Mouse (Mus musculus) embryo, embryonic 11.5 days (tissue): ENCODE results near the gene Gzmm.

ENCODE experiments used
- DNase-seq: peaks from one replicate; pipeline ENCODE4 v3.0.0-alpha.2; 2012; ENCODE audit warnings: low read depth, low spot score

The Gzmm gene

DNA sequence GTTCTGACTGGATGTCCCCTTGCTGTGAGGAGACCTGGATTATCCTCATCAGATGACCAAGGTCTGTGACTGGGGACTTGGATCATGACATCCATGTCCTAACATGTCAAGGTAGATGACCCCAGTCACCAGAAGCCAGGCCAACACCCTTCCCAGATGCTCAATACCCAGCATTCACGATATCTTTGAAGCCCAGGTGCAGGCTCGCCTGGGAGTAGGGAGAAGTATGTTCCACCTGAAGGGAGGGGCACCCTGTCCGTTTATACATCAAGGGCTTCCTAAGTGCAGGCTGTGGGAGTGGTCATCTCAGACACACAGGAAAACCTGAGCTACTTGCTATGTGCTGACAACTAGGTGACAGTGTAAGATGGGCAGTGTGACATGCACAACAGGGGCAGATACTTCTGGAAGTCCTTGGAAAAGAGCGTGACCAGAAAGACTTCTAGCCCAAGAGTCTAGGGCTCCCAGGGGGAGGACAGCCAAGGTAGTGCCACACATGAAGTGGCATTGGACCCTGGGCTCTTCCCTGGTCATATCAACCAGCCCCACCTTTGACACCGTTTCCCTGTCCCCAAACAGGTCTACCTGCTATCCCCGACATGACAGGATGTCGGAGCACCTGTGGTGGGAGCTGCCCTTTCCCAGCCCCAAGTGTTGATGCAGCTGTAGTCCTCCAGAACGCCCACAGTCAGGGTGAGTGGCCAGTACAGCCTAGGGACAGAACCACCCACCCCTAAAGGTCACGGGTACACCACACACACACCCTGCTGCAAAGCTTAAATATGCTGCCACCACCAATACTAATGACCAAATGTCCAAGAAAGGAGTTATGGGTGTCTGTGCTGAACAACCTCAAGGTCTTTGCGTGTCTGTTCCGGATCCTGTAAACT, 8.0 kb upstream of the Gzmm start:
- DNase-seq: no peak

DNA sequence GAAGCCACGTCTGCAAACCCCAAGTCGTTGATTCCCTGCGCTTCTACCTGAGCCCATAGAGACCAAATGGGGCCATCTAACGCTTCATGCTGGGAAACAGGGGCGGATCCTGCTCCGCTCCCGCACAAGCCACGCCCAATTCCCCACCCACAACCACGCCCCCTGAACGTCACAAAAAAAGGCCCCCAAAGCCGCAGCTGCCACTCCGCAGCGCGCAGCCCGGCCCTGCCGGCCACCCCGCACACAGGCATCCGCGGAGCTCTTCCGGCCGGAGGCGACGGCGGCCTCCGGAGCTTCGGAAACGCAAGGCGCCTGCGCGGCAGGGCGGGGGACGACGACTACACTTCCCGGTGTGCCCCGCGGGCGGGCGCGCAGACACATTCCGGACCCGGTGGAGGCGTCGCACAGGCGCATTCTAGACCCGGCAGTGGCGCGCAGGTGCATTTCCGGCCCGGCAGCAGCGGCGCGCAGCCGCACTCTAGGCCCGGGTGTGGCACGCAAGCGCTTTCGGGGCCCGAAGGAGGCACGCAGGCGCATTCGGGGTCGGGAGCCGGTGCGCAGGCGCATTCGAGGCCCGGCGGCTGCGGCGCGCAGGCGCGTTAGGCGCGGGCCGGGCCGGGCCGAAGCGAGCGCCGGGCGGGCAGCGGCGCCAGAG, 7.1 kb upstream of the Gzmm start, which contains the start of gene Cdc34:
Cdc34 (plus strand) TSS at position 605 of the 655 bp plus-strand sequence.
- DNase-seq: peak; percentile 97

DNA sequence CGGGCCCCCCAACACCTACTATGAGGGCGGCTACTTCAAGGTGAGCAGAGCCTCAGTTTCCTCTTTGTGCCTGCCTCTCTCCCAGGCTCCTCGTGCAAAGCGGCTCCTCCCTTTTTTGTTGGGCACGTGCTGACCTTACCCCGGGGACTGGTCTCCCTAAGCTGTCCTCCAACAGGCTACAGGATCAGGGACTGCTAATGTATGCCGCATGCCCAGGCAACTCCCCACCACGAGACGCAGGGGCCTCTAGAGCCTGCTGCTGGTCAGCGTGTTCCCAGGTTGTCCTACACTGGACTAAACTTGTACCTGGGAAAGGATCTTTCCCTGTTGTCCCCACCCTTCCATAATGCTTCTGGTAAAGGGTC, 6.3 kb upstream of the Gzmm start:
- DNase-seq: no peak

DNA sequence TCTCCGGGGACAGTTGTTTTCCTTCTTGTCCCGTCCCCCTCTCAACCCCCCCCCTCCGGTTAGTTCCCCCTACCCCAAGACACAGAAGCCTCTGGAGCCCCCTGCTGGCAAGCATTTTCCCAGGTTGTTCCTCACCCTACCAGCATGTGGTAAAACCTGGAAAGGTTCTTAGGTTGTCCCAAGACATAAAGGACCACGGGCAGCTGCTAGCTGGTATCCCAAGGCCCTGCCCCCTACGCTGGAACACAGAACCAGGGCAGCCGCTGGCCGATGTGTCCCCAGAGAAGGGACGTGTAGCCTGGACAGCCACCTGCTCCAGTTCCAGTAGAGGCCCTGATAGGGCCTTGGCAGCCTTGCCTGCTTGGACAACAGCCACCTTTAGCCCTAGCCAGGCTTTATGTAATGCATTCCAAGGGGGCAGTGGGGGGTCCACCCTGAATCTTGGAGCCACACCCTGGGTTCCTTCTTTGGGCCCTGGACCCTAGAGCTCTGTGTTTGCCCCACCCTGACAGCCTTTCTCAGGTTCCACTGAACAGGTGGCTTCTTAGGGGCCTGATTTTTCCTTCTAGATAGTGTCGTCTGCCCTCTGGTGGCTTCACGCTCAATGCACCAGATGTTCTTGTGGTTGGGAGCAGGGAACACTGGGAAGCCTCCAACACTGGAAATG, 5.8 kb upstream of the Gzmm start:
- peak; percentile 42 for DNase-seq

DNA sequence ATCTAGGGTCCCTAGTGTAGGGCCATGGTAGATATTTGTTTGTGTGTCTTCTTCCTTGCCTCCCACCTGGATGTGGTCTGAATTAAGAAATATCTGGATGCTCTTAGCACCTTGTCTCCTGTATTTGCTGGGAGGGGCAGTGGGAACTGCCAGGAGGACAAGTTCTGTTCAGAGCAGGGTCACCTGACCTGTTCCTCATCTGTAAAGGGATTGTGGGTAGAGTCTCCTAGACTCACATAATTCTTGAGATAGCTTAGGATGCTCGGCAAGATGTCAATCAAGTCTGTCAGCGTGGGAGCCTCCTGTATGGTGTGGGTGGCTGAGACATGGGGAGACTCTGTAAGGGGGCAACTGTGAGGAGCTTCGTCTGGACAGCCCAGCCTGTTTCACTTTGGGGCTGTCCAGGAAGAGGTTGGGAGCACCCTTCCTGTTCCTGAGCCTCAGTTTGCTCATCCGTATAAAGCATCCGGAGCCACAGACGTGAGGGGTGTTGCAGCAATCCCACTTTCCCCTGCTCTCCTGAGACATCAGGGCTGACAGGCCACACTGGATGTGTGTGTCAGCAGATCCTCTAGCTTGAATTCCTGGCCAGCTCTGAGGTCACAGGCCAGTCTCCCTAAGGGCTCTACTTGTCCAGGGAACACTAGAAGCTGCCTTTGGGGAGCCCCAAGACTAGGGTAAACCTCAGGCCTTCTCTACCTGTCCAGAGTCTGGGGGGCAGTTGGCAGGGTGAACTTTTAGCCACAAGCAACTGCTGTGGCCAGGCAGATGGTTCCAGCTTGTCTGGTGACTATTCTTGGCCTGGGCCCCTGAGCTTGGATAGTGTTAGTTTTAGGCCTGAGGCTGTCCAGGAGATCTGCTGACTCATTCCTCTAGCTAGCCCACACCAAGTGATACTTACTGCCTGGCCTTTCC, 4.8 kb upstream of the Gzmm start:
- no peak for DNase-seq

DNA sequence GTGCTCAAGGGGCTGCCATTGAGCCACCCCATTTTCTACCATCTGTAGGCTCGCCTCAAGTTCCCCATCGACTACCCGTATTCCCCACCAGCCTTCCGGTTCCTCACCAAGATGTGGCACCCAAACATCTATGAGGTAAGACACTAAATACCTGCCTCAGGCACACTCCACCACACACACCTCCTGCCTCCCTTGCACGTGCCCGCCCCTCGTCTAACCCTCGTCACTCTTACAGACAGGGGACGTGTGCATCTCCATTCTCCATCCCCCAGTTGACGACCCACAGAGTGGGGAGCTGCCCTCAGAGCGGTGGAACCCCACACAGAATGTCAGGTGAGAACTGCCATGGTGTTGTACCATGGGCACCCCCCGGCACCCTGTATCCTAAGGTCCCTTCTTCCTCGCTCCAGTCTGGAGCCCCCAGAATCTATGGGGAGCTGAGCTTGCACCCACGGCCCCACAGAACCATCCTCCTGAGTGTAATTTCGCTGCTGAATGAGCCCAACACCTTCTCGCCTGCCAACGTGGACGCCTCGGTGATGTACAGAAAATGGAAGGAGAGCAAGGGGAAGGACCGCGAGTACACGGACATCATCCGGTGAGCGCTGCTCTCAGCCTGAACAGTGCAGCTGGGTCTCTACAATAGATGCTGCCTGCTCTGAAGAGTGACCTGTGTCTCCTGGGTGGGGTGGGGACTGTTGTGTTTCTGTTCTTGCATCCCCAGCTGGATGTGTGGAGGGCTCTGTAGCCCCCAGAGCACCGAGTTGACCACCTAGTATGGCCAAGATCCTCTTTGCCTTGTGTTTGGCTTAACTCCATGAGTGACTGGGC, 3.8 kb upstream of the Gzmm start:
- no peak for DNase-seq

DNA sequence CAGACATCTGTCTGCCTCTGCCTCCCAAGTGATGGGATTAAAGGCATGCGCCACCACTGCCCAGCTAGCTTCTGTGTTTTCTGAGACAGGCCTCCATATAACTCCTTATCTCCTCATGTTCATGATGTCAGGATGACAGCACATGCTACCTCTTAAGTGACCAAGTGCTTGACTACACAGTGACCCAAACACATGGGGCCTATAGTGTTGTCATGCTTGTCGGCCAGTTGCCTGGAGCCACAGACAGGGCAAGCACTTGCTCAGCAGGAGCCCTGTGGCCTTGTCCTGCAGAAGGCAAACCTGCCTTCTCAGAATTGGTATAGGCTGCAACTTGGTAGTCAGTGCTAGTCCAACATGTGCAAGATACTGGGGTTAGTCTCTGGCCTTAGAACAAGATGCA, 2.6 kb upstream of the Gzmm start:
- no peak for DNase-seq

DNA sequence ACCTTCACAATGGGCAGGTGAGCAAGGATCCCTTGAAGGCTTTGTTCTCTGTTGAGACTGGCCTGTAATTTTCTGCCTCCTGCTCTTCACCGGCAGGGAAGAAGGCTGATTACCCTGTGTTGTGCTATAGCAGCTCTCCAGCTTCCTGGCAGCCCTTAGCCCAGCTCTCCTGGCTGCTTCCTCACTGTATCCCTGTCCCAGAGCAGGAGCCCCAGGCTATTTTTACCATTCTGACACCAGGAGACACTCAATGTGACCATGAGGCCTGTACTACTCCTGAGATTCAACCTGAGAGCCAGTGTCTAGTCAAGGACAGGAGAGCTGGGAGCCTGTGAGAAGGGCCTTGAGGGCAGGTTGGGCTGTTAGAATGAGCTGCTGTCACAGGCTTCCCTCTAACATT, 2.1 kb upstream of the Gzmm start:
- no peak for DNase-seq

DNA sequence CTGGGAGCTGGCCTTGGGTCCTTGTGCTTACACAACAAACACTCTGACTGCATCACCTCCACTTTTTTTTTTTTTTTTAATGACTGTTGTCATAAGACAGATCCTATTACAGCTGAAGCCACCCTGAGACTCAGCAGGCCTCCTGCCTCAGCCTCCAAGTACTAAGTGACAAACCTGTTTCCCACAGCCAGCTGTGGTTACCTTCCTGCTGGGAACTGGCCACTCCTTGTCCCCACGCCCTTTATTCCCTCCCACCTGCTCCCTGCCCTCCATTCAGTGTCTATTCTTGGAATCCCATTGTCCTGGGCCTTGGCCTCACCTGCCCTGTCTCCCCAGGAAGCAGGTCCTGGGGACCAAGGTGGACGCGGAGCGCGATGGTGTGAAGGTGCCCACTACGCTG, 1.3 kb upstream of the Gzmm start:
- no peak for DNase-seq

DNA sequence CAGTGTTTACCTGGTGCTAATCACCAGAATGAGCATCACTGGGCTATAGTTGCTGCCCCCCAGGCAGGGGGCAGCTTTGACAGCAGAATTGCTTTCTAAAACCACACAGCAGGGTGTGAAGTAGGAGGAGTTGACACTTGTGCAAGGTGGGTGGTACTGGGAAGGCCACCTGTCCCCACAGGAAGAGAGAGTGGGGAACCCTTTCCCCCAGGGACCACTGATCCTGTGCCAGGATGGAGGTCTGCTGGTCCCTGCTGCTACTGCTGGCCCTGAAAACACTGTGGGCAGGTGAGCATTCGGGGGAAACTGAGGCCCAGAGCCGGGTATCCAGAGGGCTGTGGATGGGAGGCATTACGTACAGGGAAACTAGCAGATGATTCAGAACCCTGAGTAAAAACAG, 358 bp downstream of the Gzmm start:
- no peak for DNase-seq

DNA sequence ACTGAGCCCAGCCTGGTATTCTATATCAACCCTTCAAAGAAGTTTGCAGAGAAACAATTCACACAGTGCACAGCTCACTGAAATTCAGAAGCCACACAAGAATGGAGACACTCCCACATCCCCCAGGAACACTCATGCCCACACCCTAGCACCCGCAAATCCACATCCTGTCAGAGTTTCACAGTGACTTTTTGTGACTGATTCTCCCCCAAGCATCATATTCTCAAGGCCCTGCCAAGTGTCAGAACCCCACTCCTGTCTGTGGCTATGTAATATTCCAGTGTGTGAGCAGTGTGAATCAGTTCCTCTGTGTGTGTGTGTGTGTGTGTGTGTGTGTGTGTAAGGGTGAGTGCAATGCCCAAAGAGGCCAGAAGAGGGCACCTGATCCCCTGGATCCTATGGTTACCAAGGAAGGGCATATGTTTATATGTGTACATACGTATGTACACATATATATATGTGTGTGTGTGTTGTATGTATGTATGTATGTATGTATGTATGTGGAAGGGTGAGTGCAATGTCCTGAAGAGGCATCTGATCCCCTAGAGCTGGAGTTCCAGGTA, 3.2 kb downstream of the Gzmm start:
- no peak for DNase-seq

DNA sequence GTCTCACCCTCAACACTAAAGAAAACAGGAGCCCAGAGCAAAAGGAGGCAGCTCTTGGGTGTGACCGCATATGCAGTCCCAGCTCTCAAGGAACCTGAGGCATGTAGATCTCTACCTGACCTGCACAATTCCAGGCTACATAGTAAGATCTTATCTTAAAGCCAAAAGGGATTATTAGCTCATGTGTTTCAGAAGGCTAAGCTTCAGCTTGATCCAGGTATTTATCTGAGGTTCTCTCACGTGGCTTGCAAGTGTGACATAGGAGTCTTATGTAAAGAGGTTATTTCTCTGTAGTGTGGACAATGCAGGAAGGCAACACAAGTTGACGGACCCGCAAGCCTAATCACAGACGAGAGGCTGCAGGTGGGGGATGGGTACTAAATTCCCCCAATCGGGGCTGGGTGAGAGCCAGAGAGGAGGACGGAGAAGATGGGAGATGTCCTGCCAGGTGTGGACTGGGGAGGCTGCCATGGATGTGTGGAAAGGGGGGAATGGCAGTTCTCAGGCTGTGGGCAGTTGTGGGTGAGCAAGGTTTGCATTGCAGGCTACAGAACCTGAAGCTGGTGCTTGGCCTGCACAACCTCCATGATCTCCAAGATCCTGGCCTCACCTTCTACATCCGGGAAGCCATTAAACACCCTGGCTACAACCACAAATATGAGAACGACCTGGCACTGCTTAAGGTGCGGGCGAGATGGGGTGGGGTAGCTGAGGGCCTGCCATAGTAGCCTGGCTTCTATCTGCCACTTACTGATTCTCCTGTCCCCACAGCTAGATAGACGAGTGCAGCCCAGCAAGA, 5.0 kb downstream of the Gzmm start:
- no peak for DNase-seq

DNA sequence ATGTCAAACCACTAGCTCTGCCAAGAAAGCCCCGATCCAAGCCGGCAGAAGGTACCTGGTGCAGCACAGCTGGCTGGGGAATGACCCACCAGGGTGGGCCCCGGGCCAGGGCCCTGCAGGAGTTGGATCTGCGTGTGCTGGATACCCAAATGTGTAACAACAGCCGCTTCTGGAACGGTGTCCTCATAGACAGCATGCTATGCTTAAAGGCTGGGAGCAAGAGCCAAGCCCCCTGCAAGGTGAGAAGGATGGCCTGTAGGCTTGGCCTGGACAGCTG, 5.5 kb downstream of the Gzmm start:
- DNase-seq: no peak

DNA sequence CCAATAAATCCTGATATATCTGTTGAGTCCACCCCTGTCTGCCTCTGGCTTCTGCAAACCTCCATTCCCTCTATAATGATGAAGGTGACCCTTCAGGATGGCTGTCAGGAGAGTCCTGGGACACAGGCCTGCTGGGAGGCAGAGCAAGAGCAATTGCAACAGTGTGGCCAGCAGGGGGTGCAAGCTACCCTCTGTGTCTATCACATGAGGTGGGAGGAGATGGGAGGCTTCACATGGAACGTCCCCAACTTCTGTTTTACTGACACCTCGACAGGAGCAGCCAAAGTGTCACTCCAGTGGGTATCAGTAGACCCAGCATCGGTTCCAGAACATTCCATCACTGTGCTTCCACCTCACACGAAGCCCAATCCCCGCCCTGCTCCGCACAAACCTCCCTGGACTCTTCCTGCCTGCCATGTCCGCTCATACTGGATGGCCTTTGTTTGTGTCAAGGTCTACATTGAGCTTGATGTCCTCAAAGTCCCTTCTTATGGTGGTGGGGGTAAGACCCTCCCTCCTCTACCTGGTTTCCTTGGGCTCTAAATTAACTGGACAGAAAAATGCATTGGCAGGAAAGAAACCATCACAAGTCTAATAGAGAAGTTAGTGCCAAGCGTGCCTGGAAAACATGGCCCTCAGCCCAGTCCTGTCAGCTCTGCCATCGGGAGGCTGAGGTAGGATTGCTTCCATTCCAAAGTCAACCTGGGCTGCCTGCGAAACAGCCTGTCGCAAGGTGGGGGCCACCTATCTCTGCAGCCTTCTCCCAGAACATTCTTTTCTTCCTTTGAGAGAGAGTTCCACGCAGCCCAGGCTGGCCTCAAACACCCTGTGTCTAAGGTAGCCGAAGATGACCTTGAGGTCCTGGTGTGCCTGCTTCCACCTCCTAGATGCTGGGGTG, 6.7 kb downstream of the Gzmm start:
- no peak for DNase-seq

DNA sequence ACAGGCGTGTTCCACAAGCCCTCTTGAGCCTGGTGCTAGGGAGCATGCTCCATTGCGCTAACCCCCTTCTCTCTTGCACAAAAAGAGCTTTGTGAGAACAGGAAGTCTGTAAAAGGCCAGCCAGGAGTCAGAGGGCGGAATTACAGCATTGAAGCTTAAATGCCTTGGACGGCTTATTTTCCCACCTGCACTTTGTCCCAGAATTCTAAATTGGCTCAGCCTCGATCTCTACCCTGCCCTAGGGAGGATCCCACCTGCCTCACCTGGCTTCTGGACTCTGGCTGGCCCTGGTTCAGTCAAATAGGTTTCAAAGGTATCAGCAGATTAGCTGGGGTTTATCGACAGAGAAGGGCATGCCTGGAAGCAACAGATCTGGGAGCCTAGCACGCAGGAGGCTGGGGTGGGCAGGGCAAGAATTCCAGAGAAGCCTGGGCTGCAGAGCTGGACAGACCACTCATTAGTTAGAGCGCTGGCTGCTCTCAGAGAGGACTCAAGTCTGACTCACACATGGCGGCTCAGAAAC, 7.4 kb downstream of the Gzmm start:
- DNase-seq: no peak

DNA sequence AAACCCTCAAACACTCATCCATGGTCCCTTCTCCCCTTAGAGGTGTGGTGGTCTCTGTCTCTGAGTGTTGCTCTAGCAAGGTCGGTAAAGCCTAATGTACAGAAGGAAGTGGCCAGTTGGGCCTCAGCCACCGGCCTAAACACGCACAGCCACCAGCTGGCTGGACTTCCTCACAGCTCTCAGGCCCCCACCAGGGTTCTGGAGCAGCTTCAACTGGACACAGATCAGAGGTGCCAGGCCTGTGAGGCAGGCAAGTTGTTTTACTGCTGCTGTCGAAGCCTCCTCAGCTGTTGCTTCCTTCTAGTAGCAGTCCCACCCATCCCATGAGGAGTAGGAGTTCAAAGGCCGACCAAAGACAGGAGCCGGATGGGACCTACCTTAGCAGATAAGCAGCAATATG, 9.1 kb downstream of the Gzmm start:
- DNase-seq: no peak

DNA sequence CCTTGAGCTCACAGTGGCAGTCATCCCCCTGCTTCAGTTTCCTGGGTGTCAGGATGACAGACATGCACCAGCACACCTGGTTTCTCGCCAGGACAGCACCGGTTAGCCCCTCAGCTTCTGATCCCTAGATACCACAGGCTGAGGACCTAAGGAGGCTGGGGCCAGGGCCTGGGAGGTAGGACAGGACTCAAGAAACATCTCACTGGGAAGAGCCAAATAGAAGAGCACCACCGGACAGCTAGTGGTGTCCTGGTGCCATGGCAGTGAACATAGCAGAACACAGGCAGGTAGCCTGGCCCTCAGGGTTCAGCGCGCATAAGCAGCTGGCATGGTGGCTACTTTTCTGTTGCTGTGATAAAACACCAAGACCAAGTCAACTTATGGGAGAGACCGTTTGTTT, 9.6 kb downstream of the Gzmm start:
- no peak for DNase-seq

DNA sequence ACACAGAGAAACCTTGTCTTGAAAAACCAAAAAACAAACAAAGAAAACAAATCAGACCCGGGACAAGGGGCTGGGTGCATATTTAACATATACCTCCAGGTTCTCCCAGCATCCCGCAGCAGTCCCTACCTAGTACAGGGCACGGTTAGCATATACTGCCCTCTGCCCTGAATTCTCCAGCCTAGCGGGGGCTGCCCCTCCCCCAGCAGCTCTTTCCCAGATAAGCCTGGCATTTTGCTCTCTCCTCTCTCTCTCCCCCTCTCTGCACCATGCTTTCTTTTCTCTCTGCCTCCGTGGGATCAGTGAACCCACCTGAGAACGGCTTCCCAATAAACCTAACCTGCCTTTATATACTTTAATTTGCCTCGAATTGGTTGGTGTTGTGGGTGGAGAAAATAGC, 11.9 kb downstream of the Gzmm start:
- no peak for DNase-seq
